Mouse (Mus musculus): ENCODE results near the gene Tmx1.

Gene Tmx1

GRCm38 (mm10) chr12:70452726-70453645 lies at the start of gene Tmx1:
Gene Tmx1 (plus strand): TSS chr12:70453095.
- DNase-seq (ENCODE audit: low spot score), result peak; percentile 97

DNA sequence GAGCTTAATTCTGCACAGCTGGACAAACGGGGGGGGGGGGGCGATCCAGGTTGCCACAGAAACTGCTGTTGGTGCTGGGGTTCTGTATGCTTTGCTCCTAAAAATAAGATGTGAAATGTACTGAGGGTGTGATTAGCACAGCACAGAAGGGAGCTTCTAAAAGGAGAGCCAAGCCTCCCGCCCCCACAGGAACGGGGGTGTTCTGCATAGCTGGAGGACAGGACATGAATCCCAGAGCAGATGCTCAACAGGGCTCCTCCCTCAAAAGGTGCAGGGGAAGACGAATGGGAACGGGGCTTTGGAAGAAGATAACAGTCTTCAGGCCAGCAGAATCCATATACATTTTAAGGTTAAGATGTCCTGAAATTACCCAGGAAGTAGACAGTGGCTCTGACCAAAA lies 48.6 kb upstream of the Tmx1 start:
- no peak for DNase-seq (ENCODE audit: low spot score)

GRCm38 (mm10) chr12:70408396-70408795 lies 44.5 kb upstream of the Tmx1 start:
- no peak for DNase-seq (ENCODE audit: low spot score)

DNA sequence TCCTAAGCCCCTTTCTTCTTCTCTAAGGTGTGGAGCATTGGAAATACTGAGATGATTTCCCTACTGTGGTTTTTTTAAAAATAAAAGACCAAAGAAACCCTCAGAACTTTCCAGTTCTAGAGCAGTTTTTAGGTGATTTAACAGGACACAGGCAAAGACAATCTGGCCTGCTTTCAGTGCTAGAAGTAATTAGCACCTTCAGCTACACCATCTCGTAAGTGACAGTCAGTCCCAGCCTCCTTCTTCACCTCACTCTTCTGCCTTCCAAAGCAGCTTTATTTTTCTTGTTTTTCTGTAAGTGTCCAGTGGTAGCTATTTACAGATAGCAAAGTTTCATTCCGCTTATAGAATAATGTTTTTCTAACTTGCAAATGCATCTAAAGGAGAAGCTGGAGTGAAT lies 43.3 kb upstream of the Tmx1 start:
- DNase-seq (ENCODE audit: low spot score), result no peak

GRCm38 (mm10) chr12:70420216-70420615 lies 32.7 kb upstream of the Tmx1 start:
- peak; percentile 0 for DNase-seq (ENCODE audit: low spot score)

- no peak for DNase-seq (ENCODE audit: low spot score)
Observed at GRCm38 (mm10) chr12:70421028-70421427, 31.9 kb upstream of the Tmx1 start.

DNA sequence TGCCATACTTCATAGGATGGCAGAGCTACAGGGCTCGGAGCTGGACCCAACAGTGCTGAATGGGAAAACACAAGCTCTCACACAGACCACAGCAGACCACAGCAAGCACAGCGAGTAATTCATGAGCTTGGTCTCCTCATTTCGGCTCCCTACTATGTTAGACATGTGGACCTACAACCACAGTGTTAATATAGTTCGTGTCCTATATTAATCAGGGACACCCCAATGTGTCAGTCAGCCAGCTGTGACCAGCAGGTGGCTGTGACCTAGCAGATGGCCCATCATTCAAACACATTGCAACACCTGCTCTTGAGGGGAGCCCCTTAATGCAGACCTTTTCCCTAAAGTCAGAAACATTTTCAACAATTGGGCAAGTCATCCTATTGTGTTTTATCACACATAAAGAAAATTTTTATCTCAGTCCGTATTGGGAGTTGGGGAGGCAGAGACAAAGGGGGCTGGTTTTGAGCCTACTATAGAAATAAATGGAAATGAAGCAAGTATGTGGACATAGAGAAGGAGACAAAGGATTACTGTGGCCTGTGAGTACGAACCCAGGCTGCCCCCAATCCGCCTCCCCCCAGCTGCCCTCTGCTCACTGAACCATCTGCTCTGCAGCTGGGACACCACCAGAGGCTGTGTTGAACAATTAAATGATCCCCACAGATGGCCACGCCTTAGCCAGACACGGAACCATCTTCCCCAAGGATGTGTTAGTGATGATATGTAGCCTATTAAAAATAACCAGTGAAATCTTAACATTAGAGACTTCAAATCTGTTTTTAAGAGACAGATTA lies 30.4 kb upstream of the Tmx1 start:
- no peak for DNase-seq (ENCODE audit: low spot score)

- no peak for DNase-seq (ENCODE audit: low spot score)
Observed at GRCm38 (mm10) chr12:70427885-70428284, 25.0 kb upstream of the Tmx1 start.

DNA sequence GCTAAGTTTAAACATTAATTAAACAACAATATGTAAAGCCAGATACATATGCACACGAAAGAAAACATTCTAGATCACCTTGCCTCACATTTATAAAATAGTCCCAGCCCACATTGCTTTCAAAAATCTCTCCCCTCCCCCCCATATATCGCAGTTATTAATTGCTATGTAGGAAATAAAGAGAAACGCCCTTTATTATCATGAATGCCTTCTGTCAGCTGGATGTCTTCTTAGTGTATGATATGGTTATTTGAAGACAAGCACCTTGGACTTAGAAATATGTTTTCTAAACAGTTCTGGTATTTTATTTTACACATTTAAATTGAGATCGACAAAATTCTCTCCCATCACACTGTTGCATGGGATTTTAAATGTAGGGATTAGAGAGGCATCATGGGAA lies 23.3 kb upstream of the Tmx1 start:
- DNase-seq (ENCODE audit: low spot score), result no peak

GRCm38 (mm10) chr12:70430307-70430950 lies 22.5 kb upstream of the Tmx1 start:
- peak; percentile 14 for DNase-seq (ENCODE audit: low spot score)

DNA sequence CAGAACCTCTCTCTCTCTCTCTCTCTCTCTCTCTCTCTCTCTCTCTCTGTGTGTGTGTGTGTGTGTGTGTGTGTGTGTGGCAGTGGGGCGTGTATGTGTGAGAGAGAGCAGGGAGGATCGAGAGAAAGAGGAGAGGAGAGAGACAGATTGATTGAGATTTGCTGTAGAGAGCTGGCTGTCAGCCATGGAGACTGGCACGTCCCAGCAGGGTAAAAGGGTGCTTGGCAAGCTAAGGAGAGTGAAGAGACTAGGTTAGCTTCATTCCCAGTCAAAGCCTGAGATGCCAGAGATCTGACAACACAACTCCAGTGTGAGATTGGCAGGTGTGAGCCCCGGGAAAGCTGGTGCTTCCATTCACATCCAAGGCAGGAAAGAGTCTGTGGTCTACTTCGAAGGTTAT lies 21.5 kb upstream of the Tmx1 start:
- DNase-seq (ENCODE audit: low spot score), result no peak

DNA sequence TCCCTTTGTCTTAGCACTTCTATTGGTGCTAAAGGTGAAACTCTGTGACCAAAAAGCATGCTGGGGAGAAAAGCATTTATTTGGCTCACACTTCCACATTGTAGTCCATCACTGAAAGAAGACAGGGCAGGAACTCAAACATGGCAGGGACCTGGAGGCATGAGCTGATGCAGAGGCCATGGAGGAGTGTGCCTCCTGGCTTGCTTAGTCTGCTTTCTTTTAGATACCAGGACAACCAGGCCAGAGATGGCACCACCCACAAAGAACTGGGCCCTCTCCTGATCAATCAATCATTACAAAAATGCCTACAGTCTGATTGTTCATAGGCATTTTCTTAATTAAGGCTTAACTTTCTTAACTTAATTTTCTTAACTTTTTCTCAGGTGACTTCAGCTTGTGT lies 2.9 kb upstream of the Tmx1 start:
- no peak for DNase-seq (ENCODE audit: low spot score)

- no peak for DNase-seq (ENCODE audit: low spot score)
Observed at GRCm38 (mm10) chr12:70451533-70451932, 1.4 kb upstream of the Tmx1 start.

DNA sequence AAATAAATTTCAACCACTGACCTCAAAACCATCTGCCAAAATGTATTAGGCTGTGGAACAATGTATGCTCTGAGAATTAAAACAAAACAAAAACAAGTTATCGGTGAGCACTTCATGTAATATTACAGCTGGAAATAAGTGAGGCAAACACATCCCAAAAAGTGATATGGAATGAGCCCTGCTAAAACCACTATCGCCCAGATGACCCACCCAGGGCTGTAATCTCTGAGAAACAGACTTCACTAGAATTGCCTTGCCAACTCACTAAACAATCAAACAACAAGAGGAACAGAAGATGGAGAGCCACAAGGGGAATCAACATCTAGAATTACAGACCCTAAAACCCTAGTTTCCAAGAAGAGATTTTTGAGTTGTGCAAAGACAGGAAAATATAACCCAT lies 752 bp upstream of the Tmx1 start:
- DNase-seq (ENCODE audit: low spot score), result no peak

DNA sequence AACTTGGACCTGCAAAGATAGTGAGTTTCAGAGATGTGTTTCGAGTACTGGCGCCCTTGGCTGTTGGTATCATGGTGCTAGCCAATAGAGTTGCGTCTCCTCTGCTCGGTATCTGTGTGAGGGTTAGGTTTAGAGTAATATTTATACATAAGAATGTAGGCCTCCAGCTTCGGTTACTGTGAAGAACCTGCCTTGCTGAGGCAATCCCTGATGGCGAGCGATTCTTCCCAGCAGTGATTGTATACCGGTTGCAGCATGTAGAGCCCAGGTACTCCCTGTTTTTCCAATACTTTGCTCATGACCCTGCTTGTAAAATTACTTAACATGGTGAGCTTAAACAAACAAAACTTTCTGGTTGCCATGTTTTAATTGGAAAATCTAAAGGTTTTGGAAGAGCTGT lies 2.3 kb downstream of the Tmx1 start:
- no peak for DNase-seq (ENCODE audit: low spot score)

DNA sequence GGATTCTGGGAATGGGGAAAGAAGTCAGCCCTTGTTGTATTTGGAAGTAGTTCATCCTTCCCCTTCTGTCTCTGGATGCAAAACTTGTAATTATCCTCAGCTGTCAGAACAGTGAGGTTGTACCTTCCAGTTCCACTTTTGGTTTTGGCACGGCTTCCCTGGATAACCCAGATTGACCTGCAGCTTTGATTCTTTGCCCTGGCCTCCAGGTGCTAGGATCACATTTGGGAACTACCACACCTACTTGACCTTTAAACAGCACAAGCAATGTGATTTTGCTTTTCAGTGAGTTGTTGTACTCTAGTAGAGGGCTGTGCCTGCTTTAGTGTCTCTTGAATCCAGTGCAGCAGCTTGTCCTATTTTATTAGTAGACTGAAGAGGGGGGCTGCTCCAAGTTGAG lies 6.7 kb downstream of the Tmx1 start:
- no peak for DNase-seq (ENCODE audit: low spot score)

GRCm38 (mm10) chr12:70464016-70464415 lies 11.1 kb downstream of the Tmx1 start:
- DNase-seq (ENCODE audit: low spot score), result no peak

DNA sequence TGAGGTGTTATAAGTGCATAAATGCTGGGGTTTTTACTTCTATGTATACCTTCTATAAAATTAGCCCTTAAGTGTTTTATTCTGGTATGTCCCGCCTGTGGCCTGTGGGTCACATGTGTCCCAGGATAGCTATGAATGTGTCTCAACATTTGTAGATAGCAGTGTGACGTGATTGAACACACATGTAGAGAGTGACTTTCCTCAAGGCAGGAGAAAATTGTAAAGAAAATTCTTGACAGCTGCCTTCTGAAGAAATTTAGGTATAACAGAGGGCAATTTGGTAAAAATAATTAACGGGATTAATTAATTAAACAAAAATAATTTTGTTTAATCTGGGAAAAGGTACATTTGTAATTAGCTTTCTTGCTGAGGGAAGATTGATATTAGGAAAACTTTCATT lies 22.4 kb downstream of the Tmx1 start:
- DNase-seq (ENCODE audit: low spot score), result no peak

- DNase-seq (ENCODE audit: low spot score), result no peak
Observed at GRCm38 (mm10) chr12:70476884-70477576, 24.1 kb downstream of the Tmx1 start.

DNA sequence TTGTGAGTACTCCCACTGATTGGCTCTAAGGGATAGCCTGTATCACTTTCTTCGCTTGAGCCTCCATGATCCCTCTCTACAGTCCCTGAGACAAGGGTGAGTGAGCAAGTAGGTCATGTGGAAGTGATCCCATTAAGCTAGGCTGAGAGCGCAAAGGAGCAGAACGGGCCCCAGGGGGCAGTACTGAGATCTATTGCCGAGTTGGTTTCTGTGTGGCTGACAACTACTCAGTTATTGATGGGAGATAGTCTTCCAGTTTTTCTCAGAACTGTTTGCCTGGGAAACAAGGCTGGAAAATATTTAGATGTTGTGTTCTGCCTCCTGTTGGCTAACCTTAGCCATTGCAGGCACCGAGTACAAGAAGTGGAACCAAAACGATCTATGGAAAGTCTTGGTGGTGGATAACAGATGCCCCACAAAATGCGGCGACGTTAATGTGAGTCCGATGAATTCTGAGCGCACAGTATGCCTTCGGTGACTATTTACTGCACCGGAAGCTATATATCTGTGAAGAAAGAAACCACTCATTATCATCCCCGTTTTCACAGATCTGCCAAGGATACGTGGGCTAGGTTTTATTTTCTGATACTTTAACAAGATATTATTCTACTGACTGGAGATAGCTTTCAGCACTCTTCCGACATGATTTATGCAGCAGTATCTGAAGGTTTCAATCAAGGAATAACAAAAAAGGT lies 24.8 kb downstream of the Tmx1 start:
- peak; percentile 37 for DNase-seq (ENCODE audit: low spot score)

DNA sequence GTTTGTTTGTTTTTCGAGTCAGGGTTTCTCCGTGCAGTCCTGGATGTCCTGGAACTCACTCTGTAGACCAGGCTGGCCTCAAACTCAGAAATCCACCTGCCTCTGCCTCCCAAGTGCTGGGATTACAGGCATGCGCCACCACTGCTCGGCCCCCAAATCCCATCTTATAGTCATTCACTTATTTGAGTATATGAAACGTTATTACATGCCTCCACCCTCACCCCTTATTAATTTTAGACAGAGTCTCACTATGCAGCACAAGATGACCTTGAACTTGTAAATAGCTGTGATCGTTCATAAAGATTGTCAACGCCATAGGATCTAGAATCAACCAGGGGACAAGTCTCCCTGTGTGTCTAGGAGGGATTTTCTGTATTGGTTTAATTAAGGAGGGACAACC lies 33.1 kb downstream of the Tmx1 start:
- DNase-seq (ENCODE audit: low spot score), result no peak
